Mouse (Mus musculus) erythroblast, embryonic 14.5 days (primary cell): ENCODE results near the gene Gpc6.

ENCODE experiments used
- GATA1 ChIP-seq: IDR thresholded peaks from 2 replicates; pipeline ENCODE4 v1.6.1; 2012; ENCODE audit warnings: low read length, inconsistent platforms, mixed read lengths
- TAL1 ChIP-seq: IDR thresholded peaks from 3 replicates; pipeline ENCODE4 v1.6.1; 2012; ENCODE audit warnings: low read length, inconsistent platforms, mixed read lengths

DNA sequence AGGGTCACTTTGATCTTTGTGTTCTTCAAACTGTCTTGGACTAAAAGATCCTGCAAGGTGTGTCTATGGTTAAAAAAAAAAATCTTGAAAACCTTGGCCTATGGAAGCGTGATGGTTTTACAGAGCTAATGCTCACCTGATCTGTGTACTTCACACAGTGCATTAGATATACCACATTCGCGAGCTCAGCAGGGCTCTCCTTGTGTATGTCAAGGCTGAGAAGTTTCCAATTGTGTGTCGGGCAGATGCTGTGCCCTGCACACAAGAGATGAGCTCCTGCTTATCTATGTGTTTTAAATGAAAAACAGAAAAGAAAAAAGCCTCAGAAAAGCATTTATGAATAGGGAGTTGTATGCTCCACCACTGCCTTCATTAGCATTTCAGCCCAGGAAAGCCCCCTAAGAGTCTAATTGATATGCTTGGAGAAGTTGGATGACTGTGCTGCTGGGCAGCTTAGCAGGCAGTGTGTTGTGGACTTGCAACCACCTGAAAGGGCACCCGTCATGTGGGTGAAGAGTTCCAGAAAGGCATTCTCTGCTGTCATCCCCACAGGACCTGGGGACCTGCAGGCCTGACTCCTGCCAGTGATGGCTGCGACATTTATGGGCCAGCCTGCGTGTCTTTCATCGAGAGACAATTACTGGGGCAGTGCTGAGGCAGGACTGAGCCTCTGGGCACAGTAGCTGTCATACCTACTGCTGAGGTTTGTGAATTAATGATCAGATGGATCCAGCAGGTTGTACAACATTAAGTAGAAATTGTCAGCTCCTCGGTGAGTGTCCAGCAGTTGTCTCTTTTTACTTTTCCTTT, 436.2 kb downstream of the Gpc6 start:
- TF ChIP-seq TAL1 (no peak), GATA1 (no peak)
